Mouse (Mus musculus) liver, postnatal 0 days (tissue): ENCODE results near the gene Scg3.

ENCODE experiments used
- CTCF ChIP-seq: sonication (generic); IDR thresholded peaks from 2 replicates; pipeline ENCODE4 v1.5.1; 2016; ENCODE audit warnings: antibody characterized with exemption, low read depth
- EP300 ChIP-seq: IDR thresholded peaks from 2 replicates; pipeline ENCODE4 v1.6.1; 2016; ENCODE audit warnings: antibody characterized with exemption, low read depth, mild to moderate bottlenecking

DNA sequence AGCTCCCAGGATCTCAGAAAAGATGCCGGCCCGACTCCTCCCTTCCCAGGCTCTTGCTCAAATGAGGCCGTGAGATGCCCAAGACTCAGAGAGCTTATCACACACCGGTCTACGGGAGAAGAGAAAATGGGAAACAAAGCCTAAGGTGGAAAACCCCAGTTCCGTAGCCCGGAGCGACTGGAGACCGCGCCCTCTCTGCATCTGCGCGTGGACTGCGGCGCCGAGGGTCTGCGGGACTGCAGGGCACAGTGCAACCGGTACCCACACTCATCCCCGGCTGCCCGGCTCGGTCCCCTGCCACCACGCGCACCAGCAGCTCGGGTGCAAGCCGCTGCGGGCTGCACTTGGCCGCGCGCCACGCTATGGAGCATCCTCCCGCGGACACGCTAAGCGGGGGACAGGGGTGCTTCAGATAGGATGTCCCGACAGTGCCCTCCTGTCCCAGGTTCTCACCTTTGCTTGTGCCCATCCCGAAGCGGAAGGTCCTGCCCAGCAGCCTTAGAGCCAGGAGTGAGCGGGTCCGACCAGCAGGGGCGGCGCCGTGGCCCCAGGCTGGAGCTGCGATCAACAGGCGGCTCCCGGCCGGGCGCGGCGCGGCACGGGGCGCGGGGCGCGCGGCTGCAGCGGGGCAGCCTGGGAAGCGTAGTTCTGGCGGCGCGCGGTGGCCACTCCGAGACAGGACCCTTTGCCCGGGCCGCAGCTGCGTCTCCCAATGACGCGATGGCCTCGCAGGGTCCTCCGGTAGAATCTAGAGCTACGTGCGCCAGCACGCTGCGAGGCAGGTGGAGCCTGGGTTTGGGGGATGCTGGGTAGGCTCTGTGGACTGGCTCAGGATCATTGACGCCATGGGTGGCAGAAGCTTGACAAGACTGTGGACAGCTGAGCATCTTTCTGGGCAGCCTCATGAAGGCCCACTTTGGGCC lies 73.0 kb downstream of the Scg3 start, which contains the start of gene Tmod2:
- TF ChIP-seq CTCF: no peak
- no peak for TF ChIP-seq EP300
